Mouse (Mus musculus) gastrocnemius, postnatal 14 days (tissue): Measurements from ENCODE around the gene Cst11. TPM values are rescaled to one million over a fixed set of nuclear protein-coding genes. Genes with fewer than 3 reads are reported as not detected.

ENCODE experiments used
- total RNA-seq, 2 experiments: library from RNA; stranded (reverse); gene quantifications; 2 replicates each; pipeline ENCODE4 v1.2.3; 2021

Gene Cst11
- total RNA-seq, 2 experiments from 2014 or later: not detected

Other genes starting within 250 kb of the Cst11 start
- 1 to 10 TPM; 4.7 to 5.3 TPM for gene Nxt1, start 98.9 kb downstream of the Cst11 start, total RNA-seq
- 10 to 100 TPM; 13.4 to 13.9 TPM for gene Gzf1, start 90.5 kb downstream of the Cst11 start, total RNA-seq
- gene Napb, start 39.0 kb downstream of the Cst11 start, total RNA-seq: 1 to 10 TPM; 3.3 to 4.1 TPM
- not detected for gene Cstl1, start 21.1 kb downstream of the Cst11 start, total RNA-seq
- not detected for gene 8030411F24Rik, start 10.5 kb upstream of the Cst11 start, total RNA-seq
- gene Cst12, start 17.9 kb upstream of the Cst11 start, total RNA-seq: not detected
- not detected for gene Cst8, start 27.3 kb upstream of the Cst11 start, total RNA-seq
- gene Cst13, start 48.6 kb upstream of the Cst11 start, total RNA-seq: not detected
- gene Cst9, start 63.6 kb upstream of the Cst11 start, total RNA-seq: not detected
- 1 to 10 TPM in 1 of 2 experiments, under 1 TPM in 1; 0.53 to 1.5 TPM for gene 9230104L09Rik, start 93.5 kb upstream of the Cst11 start, total RNA-seq
- gene Cst3, start 104.2 kb upstream of the Cst11 start, total RNA-seq: 100 to 1,000 TPM; 488 to 506 TPM
- not detected for gene Gm1330, start 231.8 kb upstream of the Cst11 start, total RNA-seq
- gene Gm10750, start 245.7 kb upstream of the Cst11 start, total RNA-seq: not detected